Mouse (Mus musculus) olfactory bulb, adult 2 months (tissue): ENCODE results near the gene Gm49405.

Experiments
- CTCF ChIP-seq: fragments of 200-500 bp; IDR thresholded peaks from 2 replicates; pipeline ENCODE4 v1.5.1; 2012; ENCODE audit warnings: low read depth, mild to moderate bottlenecking, low read length, moderate library complexity; ENCODE audit not compliant: insufficient read depth
- POLR2A ChIP-seq: fragments of 200-500 bp; IDR thresholded peaks from 2 replicates; pipeline ENCODE4 v1.6.1; 2012; ENCODE audit warnings: mild to moderate bottlenecking, low read depth, low read length, moderate library complexity; ENCODE audit not compliant: insufficient read depth

DNA sequence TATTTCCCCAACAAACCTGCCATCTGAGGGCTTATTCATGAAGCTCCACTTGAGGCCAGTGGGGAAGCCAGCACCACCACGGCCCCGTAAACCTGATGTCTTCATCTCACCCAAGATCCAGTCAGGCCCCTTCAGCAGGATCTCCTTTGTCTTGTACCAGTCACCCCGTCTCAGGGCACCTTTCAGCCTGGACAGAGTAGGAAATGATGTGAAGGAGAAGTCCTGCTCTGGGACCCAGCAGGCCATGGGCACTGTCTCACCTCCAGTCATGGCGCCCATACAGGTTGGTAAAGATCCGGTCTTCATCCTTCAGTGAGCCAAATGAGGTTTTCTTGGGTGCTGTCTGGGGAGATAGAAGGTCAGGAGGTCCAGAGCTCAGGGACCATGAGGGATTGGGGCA lies 10.7 kb downstream of the Gm49405 start:
- TF ChIP-seq POLR2A (no peak), CTCF (no peak)
